Mouse (Mus musculus): ENCODE results near the gene Lrit2. TPM values are rescaled to one million over a fixed set of nuclear protein-coding genes. Genes with fewer than 3 reads are reported as not detected.

Gene Lrit2
- total and polyA plus RNA-seq, 2 experiments from 2014 or later: not detected

- TF ChIP-seq CTCF (IDR thresholded peaks at IDR 0.05; ENCODE audit: low read depth): no peak
- no peak for TF ChIP-seq EP300 (IDR thresholded peaks at IDR 0.05; ENCODE audit: low read depth)
- Histone ChIP-seq H3K9me3 (replicated peaks; ENCODE audit: control insufficient read depth, low read length) (no peaks in the 10 kb centered on the region), H3K4me1 (ENCODE audit: control insufficient read depth, insufficient read depth) (no peaks in the 10 kb centered on the region), H3K27me3 (ENCODE audit: control insufficient read depth, insufficient read depth, low read length) (no peaks in the 10 kb centered on the region), H3K36me3 (replicated peaks; ENCODE audit: control insufficient read depth, insufficient read depth, low read length) (no peaks in the 10 kb centered on the region), H3K4me3 (ENCODE audit: low read depth, low read length) (no peak overlapping the region), H3K27ac (ENCODE audit: low read depth) (no peak overlapping the region), H3K4me2 (ENCODE audit: low read depth, low read length) (no peak overlapping the region), H3K9ac (replicated peaks; ENCODE audit: low read depth, low read length) (no peak overlapping the region)
- ATAC-seq (ENCODE audit: insufficient read depth, low read depth): no peak
- 60% methylated on average over 1 of the region's 1 CpGs for WGBS
- DNase-seq (ENCODE audit: low spot score): no peak
Observed at GRCm38 (mm10) chr14:37080724-37081123, 13.0 kb downstream of the Lrit2 start.

GRCm38 (mm10) chr14:37083755-37084154, 16.0 kb downstream of the Lrit2 start:
- Histone ChIP-seq H3K36me3 (replicated peaks; ENCODE audit: control insufficient read depth, insufficient read depth, low read length) (no peaks in the 10 kb centered on the region), H3K4me3 (ENCODE audit: low read depth, low read length) (no peak overlapping the region), H3K4me1 (ENCODE audit: control insufficient read depth, insufficient read depth) (no peaks in the 10 kb centered on the region), H3K9ac (replicated peaks; ENCODE audit: low read depth, low read length) (no peak overlapping the region), H3K27me3 (ENCODE audit: control insufficient read depth, insufficient read depth, low read length) (no peaks in the 10 kb centered on the region), H3K4me2 (ENCODE audit: low read depth, low read length) (no peak overlapping the region), H3K27ac (ENCODE audit: low read depth) (no peak overlapping the region), H3K9me3 (replicated peaks; ENCODE audit: control insufficient read depth, low read length) (no peaks in the 10 kb centered on the region)
- WGBS: 18% methylated on average over 4 of the region's 4 CpGs
- TF ChIP-seq EP300 (IDR thresholded peaks at IDR 0.05; ENCODE audit: low read depth) (no peak), CTCF (IDR thresholded peaks at IDR 0.05; ENCODE audit: low read depth) (no peak)
- ATAC-seq (ENCODE audit: insufficient read depth, low read depth): no peak
- no peak for DNase-seq (ENCODE audit: low spot score)

- TF ChIP-seq CTCF (IDR thresholded peaks at IDR 0.05; ENCODE audit: low read depth) (no peak), EP300 (IDR thresholded peaks at IDR 0.05; ENCODE audit: low read depth) (no peak)
- Histone ChIP-seq H3K4me3 (ENCODE audit: low read depth, low read length) (no peak overlapping the region), H3K27me3 (ENCODE audit: control insufficient read depth, insufficient read depth, low read length) (peaks cover 42% of the 10 kb centered on the region), H3K9me3 (replicated peaks; ENCODE audit: control insufficient read depth, low read length) (no peaks in the 10 kb centered on the region), H3K9ac (replicated peaks; ENCODE audit: low read depth, low read length) (no peak overlapping the region), H3K27ac (ENCODE audit: low read depth) (no peak overlapping the region), H3K4me1 (ENCODE audit: control insufficient read depth, insufficient read depth) (peaks cover 6% of the 10 kb centered on the region; the same call in 1 of the 2 replicates), H3K4me2 (ENCODE audit: low read depth, low read length) (no peak overlapping the region), H3K36me3 (replicated peaks; ENCODE audit: control insufficient read depth, insufficient read depth, low read length) (no peaks in the 10 kb centered on the region)
- ATAC-seq (ENCODE audit: insufficient read depth, low read depth): no peak
- 63% methylated on average over 6 of the region's 6 CpGs for WGBS
- no peak for DNase-seq (ENCODE audit: low spot score)
Observed at GRCm38 (mm10) chr14:37094436-37094835, 26.7 kb downstream of the Lrit2 start.

- H3K4me1 ChIP-seq (ENCODE audit: control insufficient read depth, insufficient read depth): peaks cover 6% of the 10 kb centered on the region; the same call in 1 of the 2 replicates
- no peak overlapping the region for H3K4me2 ChIP-seq (ENCODE audit: low read depth, low read length)
- no peak overlapping the region for H3K4me3 ChIP-seq (ENCODE audit: low read depth, low read length)
- peaks cover 46% of the 10 kb centered on the region for H3K27me3 ChIP-seq (ENCODE audit: control insufficient read depth, insufficient read depth, low read length)
- no peaks in the 10 kb centered on the region for H3K36me3 ChIP-seq (replicated peaks; ENCODE audit: control insufficient read depth, insufficient read depth, low read length)
- DNase-seq (ENCODE audit: low spot score) (no peak), ATAC-seq (ENCODE audit: insufficient read depth, low read depth) (no peak)
- no peak overlapping the region for H3K27ac ChIP-seq (ENCODE audit: low read depth)
- 61% methylated on average over 4 of the region's 4 CpGs for WGBS
- TF ChIP-seq CTCF (IDR thresholded peaks at IDR 0.05; ENCODE audit: low read depth) (no peak), EP300 (IDR thresholded peaks at IDR 0.05; ENCODE audit: low read depth) (no peak)
- H3K9ac ChIP-seq (replicated peaks; ENCODE audit: low read depth, low read length): no peak overlapping the region
- no peaks in the 10 kb centered on the region for H3K9me3 ChIP-seq (replicated peaks; ENCODE audit: control insufficient read depth, low read length)
Observed at GRCm38 (mm10) chr14:37095556-37095955, 27.8 kb downstream of the Lrit2 start.

GRCm38 (mm10) chr14:37097956-37098530, 30.3 kb downstream of the Lrit2 start, which contains the start of gene Cdhr1:
Cdhr1 (minus strand) TSS chr14:37098347.
- WGBS: 1% methylated on average over 30 of the region's 30 CpGs
- DNase-seq (ENCODE audit: low spot score) (no peak), ATAC-seq (ENCODE audit: insufficient read depth, low read depth) (no peak)
- Histone ChIP-seq H3K36me3 (replicated peaks; ENCODE audit: control insufficient read depth, insufficient read depth, low read length) (no peaks in the 10 kb centered on the region), H3K4me2 (ENCODE audit: low read depth, low read length) (peak within 1 kb of the TSS; percentile 64), H3K27me3 (ENCODE audit: control insufficient read depth, insufficient read depth, low read length) (peaks cover 49% of the 10 kb centered on the region), H3K4me1 (ENCODE audit: control insufficient read depth, insufficient read depth) (peaks cover 6% of the 10 kb centered on the region; the same call in 1 of the 2 replicates), H3K4me3 (ENCODE audit: low read depth, low read length) (peak within 1 kb of the TSS; percentile 35), H3K27ac (ENCODE audit: low read depth) (no peak within 1 kb of the TSS), H3K9ac (replicated peaks; ENCODE audit: low read depth, low read length) (no peak within 1 kb of the TSS), H3K9me3 (replicated peaks; ENCODE audit: control insufficient read depth, low read length) (no peaks in the 10 kb centered on the region)
- no peak for TF ChIP-seq CTCF (IDR thresholded peaks at IDR 0.05; ENCODE audit: low read depth)

- no peak for DNase-seq (ENCODE audit: low spot score)
- 63% methylated on average over 5 of the region's 5 CpGs for WGBS
- Histone ChIP-seq H3K4me2 (ENCODE audit: low read depth, low read length) (no peak overlapping the region), H3K4me1 (ENCODE audit: control insufficient read depth, insufficient read depth) (peaks cover 29% of the 10 kb centered on the region), H3K9ac (replicated peaks; ENCODE audit: low read depth, low read length) (no peak overlapping the region), H3K9me3 (replicated peaks; ENCODE audit: control insufficient read depth, low read length) (no peaks in the 10 kb centered on the region), H3K27ac (ENCODE audit: low read depth) (no peak overlapping the region), H3K27me3 (ENCODE audit: control insufficient read depth, insufficient read depth, low read length) (peaks cover 34% of the 10 kb centered on the region), H3K4me3 (ENCODE audit: low read depth, low read length) (no peak overlapping the region), H3K36me3 (replicated peaks; ENCODE audit: control insufficient read depth, insufficient read depth, low read length) (no peaks in the 10 kb centered on the region)
- TF ChIP-seq CTCF (IDR thresholded peaks at IDR 0.05; ENCODE audit: low read depth) (no peak), EP300 (IDR thresholded peaks at IDR 0.05; ENCODE audit: low read depth) (no peak)
- ATAC-seq (ENCODE audit: insufficient read depth, low read depth): no peak
Observed at GRCm38 (mm10) chr14:37101531-37101930, 33.8 kb downstream of the Lrit2 start.

Measured in heart, postnatal 0 days (tissue).